Comparison of ENCODE assay signal across 20 mouse cellular contexts in genomic region chr2:26305555-26305954, GRCm38 (mm10). TPM values are rescaled to one million over a fixed set of nuclear protein-coding genes. Genes with fewer than 3 reads are reported as not detected.
DNase-seq lines count a peak whose midpoint lies in the region; ATAC-seq and TF ChIP-seq lines count a peak whose summit lies in the region.
"Had no signal": no experiment of that assay in that cellular context is flagged by ENCODE, and none has a peak within 500 bp of the region (broad histone marks: within the 10 kb centered on the region; RNA-seq: fewer than 3 reads in every experiment).

No protein-coding gene starts in this region.

- H3K27me3 ChIP-seq in forebrain, embryonic 11.5 days (ENCODE audit: control insufficient read depth, insufficient read depth, low read length): no peaks in the 10 kb centered on the region
- H3K27me3 ChIP-seq in forebrain, embryonic 15.5 days: no peaks in the 10 kb centered on the region
- H3K27me3 ChIP-seq in C2C12 (ENCODE audit: control insufficient read depth, insufficient read depth, insufficient read length) (no peaks in the 10 kb centered on the region), myocyte (ENCODE audit: control insufficient read depth, insufficient read depth, insufficient read length) (no peaks in the 10 kb centered on the region)
- H3K27me3 ChIP-seq: embryonic facial prominence, embryonic 12.5 days; forebrain, embryonic 12.5 days; Patski had no signal

- H3ac ChIP-seq in C2C12 (ENCODE audit: control insufficient read depth, insufficient read length, low read depth) (no peak overlapping the region), myocyte (ENCODE audit: control insufficient read depth, insufficient read length) (no peak overlapping the region)

- WGBS in forebrain, embryonic 11.5 days: 86% methylated on average over 2 of the region's 2 CpGs
- WGBS in forebrain, embryonic 15.5 days: 79% methylated on average over 2 of the region's 2 CpGs

- ATAC-seq in forebrain, embryonic 11.5 days (replicated peaks; ENCODE audit: low FRiP score): no peak
- ATAC-seq in forebrain, embryonic 15.5 days (replicated peaks): no peak
- ATAC-seq: activated CD4-positive, CD25-positive, alpha-beta regulatory T cell, adult 4 months; forebrain, embryonic 14.5 days; forebrain, postnatal 0 days; Patski had no signal

- TF ChIP-seq POLR2A in myocyte (IDR thresholded peaks at IDR 0.05; ENCODE audit: insufficient read length, low read depth): no peak

- peak; percentile 28 for DNase-seq in forebrain, embryonic 11.5 days (ENCODE audit: low spot score)
- DNase-seq in spleen, postnatal 14 days (ENCODE audit: low spot score in 2 of 2): no peak
- DNase-seq: adrenal gland, adult 8-10 months; adrenal gland, postnatal 14 days; B cell, adult 2 months; cerebellum, adult 11 months; cerebellum, adult 18-20 months; cerebellum, adult 8-10 months; cerebellum, postnatal 10 days; cerebellum, postnatal 25 days; forebrain, postnatal 0 days had no signal

- peaks cover 4% of the 10 kb centered on the region; the same call in 1 of the 2 replicates for H3K4me1 ChIP-seq in forebrain, embryonic 11.5 days (replicated peaks; ENCODE audit: control insufficient read depth, insufficient read depth, low read length)
- peaks cover 2% of the 10 kb centered on the region; the same call in 1 of the 2 replicates for H3K4me1 ChIP-seq in forebrain, embryonic 15.5 days

- no peak overlapping the region for H3K4me3 ChIP-seq in forebrain, embryonic 11.5 days (ENCODE audit: low read depth, low read length)
- no peak overlapping the region for H3K4me3 ChIP-seq in forebrain, embryonic 15.5 days
- H3K4me3 ChIP-seq in C2C12 (ENCODE audit: insufficient read depth, poor library complexity, severe bottlenecking) (no peak overlapping the region), myocyte (no peak overlapping the region)
- H3K4me3 ChIP-seq: embryonic facial prominence, embryonic 10.5 days; embryonic facial prominence, embryonic 12.5 days; forebrain, embryonic 12.5 days had no signal

- no peaks in the 10 kb centered on the region for H3K79me3 ChIP-seq in C2C12 (ENCODE audit: low read depth)

- no peaks in the 10 kb centered on the region for H3K36me3 ChIP-seq in forebrain, embryonic 11.5 days (ENCODE audit: control insufficient read depth, insufficient read depth, low read length)
- no peaks in the 10 kb centered on the region for H3K36me3 ChIP-seq in forebrain, embryonic 15.5 days
- H3K36me3 ChIP-seq in C2C12 (ENCODE audit: control insufficient read depth, insufficient read depth): no peaks in the 10 kb centered on the region
- no peaks in the 10 kb centered on the region for H3K36me3 ChIP-seq in myocyte (ENCODE audit: control insufficient read depth, insufficient read depth)
- H3K36me3 ChIP-seq: embryonic facial prominence, embryonic 10.5 days; embryonic facial prominence, embryonic 12.5 days; forebrain, embryonic 12.5 days had no signal

- H3K9me3 ChIP-seq in forebrain, embryonic 11.5 days (ENCODE audit: control insufficient read depth, low read length): no peaks in the 10 kb centered on the region
- no peaks in the 10 kb centered on the region for H3K9me3 ChIP-seq in forebrain, embryonic 15.5 days
- H3K9me3 ChIP-seq: embryonic facial prominence, embryonic 10.5 days; embryonic facial prominence, embryonic 12.5 days; forebrain, embryonic 12.5 days had no signal

- no peaks in the 10 kb centered on the region for H3K79me2 ChIP-seq in C2C12 (ENCODE audit: control insufficient read depth, insufficient read depth)
- no peaks in the 10 kb centered on the region for H3K79me2 ChIP-seq in myocyte (ENCODE audit: control insufficient read depth, insufficient read depth)

- H3K9ac ChIP-seq in forebrain, embryonic 11.5 days (ENCODE audit: low read length): no peak overlapping the region
- H3K9ac ChIP-seq in forebrain, embryonic 15.5 days (replicated peaks): no peak overlapping the region
- H3K9ac ChIP-seq: embryonic facial prominence, embryonic 12.5 days; forebrain, embryonic 12.5 days; forebrain, postnatal 0 days had no signal

- no peak overlapping the region for H3K27ac ChIP-seq in forebrain, embryonic 11.5 days (ENCODE audit: low read depth, low read length)
- no peak overlapping the region for H3K27ac ChIP-seq in forebrain, embryonic 15.5 days (replicated peaks)
- H3K27ac ChIP-seq: embryonic facial prominence, embryonic 10.5 days; embryonic facial prominence, embryonic 12.5 days; forebrain, embryonic 12.5 days had no signal

- no peak for TF ChIP-seq CTCF in C2C12 (IDR thresholded peaks at IDR 0.05; ENCODE audit: control insufficient read depth, insufficient read depth, insufficient read length)

- no peak overlapping the region for H3K4me2 ChIP-seq in forebrain, embryonic 11.5 days (ENCODE audit: low read depth, low read length, severe bottlenecking)
- H3K4me2 ChIP-seq in forebrain, embryonic 15.5 days (replicated peaks): no peak overlapping the region
- no peak overlapping the region for H3K4me2 ChIP-seq in myocyte (ENCODE audit: low read depth)
- H3K4me2 ChIP-seq: embryonic facial prominence, embryonic 12.5 days; forebrain, embryonic 12.5 days had no signal

TF ChIP-seq in C2C12, 6 proteins besides CTCF, POLR2A, EP300 and RAD21:
- no peak for TF ChIP-seq USF1 (IDR thresholded peaks at IDR 0.05; ENCODE audit: low read depth)
- peak; percentile 62 for TF ChIP-seq MYOD1 (IDR thresholded peaks at IDR 0.05; ENCODE audit: control insufficient read depth, insufficient read length, low read depth)

TF ChIP-seq in myocyte, 11 proteins besides CTCF, POLR2A, EP300 and RAD21:
- TF ChIP-seq MYOG (IDR thresholded peaks at IDR 0.05; ENCODE audit: control insufficient read depth in 1 of 3, insufficient read depth in 1 of 3, insufficient read length in 2 of 3, low read depth in 2 of 3) (peak in 2 of 3 experiments; percentile 14 to 59), USF1 (IDR thresholded peaks at IDR 0.05; ENCODE audit: low read depth) (no peak), MYOD1 (IDR thresholded peaks at IDR 0.05; ENCODE audit: control insufficient read depth in 1 of 3, insufficient read length in 2 of 3, low read depth in 2 of 3) (peak; percentile 8 to 65 (median 12))
TF ChIP-seq in myocyte: peak in this region for 2.

RNA-seq across cellular contexts. Expression of gene Gpsm1, which starts 9.8 kb away (rescaled TPM):
- polyA plus RNA-seq in forebrain, embryonic 11.5 days (2014; fragmentation: Nextera tagmentation; extraction: Ambion mirVana): 61.1 and 63.3 TPM in 2 replicates
- 144 and 151 TPM in 2 replicates for polyA plus RNA-seq in forebrain, embryonic 15.5 days (2015; fragmentation: Nextera tagmentation; extraction: Ambion mirVana)
- polyA plus RNA-seq in C2C12 (2012; fragmentation: generic; extraction: Trizol) (20.6 TPM), myocyte (2012; fragmentation: generic; extraction: Trizol) (11.7 TPM)

RNA-seq across cellular contexts. Expression of gene Ccdc187, which starts 11.2 kb away (rescaled TPM):
- polyA plus RNA-seq in forebrain, embryonic 11.5 days (2014; fragmentation: Nextera tagmentation; extraction: Ambion mirVana): 0.05 and 0.19 TPM in 2 replicates
- 0.18 and 0.24 TPM in 2 replicates for polyA plus RNA-seq in forebrain, embryonic 15.5 days (2015; fragmentation: Nextera tagmentation; extraction: Ambion mirVana)
- polyA plus RNA-seq in C2C12 (2012; fragmentation: generic; extraction: Trizol): not detected
- polyA plus RNA-seq in myocyte (2012; fragmentation: generic; extraction: Trizol): 0.01 TPM
- polyA plus RNA-seq: activated CD4-positive, CD25-positive, alpha-beta regulatory T cell, adult 4 months had no signal

RNA-seq across cellular contexts. Expression of gene Dnlz, which starts 46.4 kb away (rescaled TPM):
- polyA plus RNA-seq in forebrain, embryonic 11.5 days (2014; fragmentation: Nextera tagmentation; extraction: Ambion mirVana): 38.2 and 40.2 TPM in 2 replicates
- polyA plus RNA-seq in forebrain, embryonic 15.5 days (2015; fragmentation: Nextera tagmentation; extraction: Ambion mirVana): 33.0 and 33.5 TPM in 2 replicates
- 35.6 TPM for polyA plus RNA-seq in C2C12 (2012; fragmentation: generic; extraction: Trizol)
- 28.4 TPM for polyA plus RNA-seq in myocyte (2012; fragmentation: generic; extraction: Trizol)

RNA-seq across cellular contexts. Expression of gene Card9, which starts 55.2 kb away (rescaled TPM):
- polyA plus RNA-seq in forebrain, embryonic 11.5 days (2014; fragmentation: Nextera tagmentation; extraction: Ambion mirVana): 0.96 and 1.8 TPM in 2 replicates
- 1.4 and 1.5 TPM in 2 replicates for polyA plus RNA-seq in forebrain, embryonic 15.5 days (2015; fragmentation: Nextera tagmentation; extraction: Ambion mirVana)
- 0.20 TPM for polyA plus RNA-seq in C2C12 (2012; fragmentation: generic; extraction: Trizol)
- polyA plus RNA-seq in myocyte (2012; fragmentation: generic; extraction: Trizol): 0.84 TPM
